Mouse (Mus musculus): Measurements from ENCODE around the gene Prkce. TPM values are rescaled to one million over a fixed set of nuclear protein-coding genes. Genes with fewer than 3 reads are reported as not detected.

Gene Prkce
- polyA plus RNA-seq, 1 experiment from 2014 or later: 11.0 TPM

DNA sequence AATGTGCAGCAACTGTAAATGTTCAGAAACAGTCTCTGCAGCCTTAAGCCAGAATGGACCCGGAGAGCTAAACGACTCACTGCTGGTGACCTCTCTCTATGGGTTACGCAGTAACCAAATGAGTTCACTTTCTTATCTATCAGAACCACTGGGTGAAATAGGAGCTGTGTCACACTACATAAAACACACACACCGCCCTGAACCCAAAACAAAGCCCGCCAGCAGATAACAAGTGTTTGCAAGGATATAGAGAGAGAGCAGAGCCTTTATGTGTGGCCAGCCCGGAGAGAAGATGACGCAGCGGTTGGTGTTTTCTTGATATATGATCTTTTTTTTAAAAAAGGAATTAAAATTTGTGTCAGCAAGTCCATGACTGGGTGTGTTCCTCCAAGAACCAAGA, 238.1 kb downstream of the Prkce start:
- Histone ChIP-seq H3K9ac (no peak overlapping the region), H3K4me2 (replicated peaks) (no peak overlapping the region), H3K27me3 (no peaks in the 10 kb centered on the region), H3K4me3 (no peak overlapping the region), H3K4me1 (peaks cover 21% of the 10 kb centered on the region), H3K36me3 (no peaks in the 10 kb centered on the region), H3K9me3 (replicated peaks) (no peaks in the 10 kb centered on the region), H3K27ac (no peak overlapping the region)
- 81% methylated on average over 8 of the region's 8 CpGs for whole genome bisulfite sequencing
- no peak for ATAC-seq (ENCODE audit: low FRiP score)

GRCm38 (mm10) chr17:86407921-86408613, 240.5 kb downstream of the Prkce start:
- ATAC-seq (ENCODE audit: low FRiP score): no peak
- Histone ChIP-seq H3K27ac (no peak overlapping the region), H3K4me1 (peaks cover 40% of the 10 kb centered on the region), H3K36me3 (no peaks in the 10 kb centered on the region), H3K9ac (no peak overlapping the region), H3K9me3 (replicated peaks) (no peaks in the 10 kb centered on the region), H3K4me2 (replicated peaks) (no peak overlapping the region), H3K27me3 (no peaks in the 10 kb centered on the region), H3K4me3 (no peak overlapping the region)
- 83% methylated on average over 8 of the region's 8 CpGs for WGBS

DNA sequence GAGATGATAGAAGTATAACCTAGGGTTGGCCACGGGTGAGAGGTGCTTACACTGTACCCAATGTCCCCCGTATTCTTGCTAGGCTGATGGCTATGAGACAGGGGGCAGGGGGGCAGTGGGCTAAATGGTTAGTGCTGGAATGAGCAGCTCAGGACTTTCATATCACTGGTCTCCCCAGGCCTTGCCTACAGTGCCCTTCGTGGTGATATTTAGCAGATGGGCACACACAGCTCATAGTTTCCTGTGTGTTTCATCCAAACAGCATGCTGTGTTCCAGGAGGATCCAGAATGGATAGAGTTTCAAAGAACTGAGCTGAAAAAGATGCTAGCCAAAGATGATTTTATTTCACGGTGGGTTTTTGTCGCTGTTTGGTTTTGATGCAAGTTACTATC, 241.0 kb downstream of the Prkce start:
- Histone ChIP-seq H3K4me2 (replicated peaks) (no peak overlapping the region), H3K4me3 (no peak overlapping the region), H3K27me3 (no peaks in the 10 kb centered on the region), H3K27ac (no peak overlapping the region), H3K9ac (no peak overlapping the region), H3K4me1 (peaks cover 41% of the 10 kb centered on the region), H3K9me3 (replicated peaks) (no peaks in the 10 kb centered on the region), H3K36me3 (no peaks in the 10 kb centered on the region)
- ATAC-seq (ENCODE audit: low FRiP score): no peak
- 88% methylated on average over 5 of the region's 5 CpGs for WGBS

DNA sequence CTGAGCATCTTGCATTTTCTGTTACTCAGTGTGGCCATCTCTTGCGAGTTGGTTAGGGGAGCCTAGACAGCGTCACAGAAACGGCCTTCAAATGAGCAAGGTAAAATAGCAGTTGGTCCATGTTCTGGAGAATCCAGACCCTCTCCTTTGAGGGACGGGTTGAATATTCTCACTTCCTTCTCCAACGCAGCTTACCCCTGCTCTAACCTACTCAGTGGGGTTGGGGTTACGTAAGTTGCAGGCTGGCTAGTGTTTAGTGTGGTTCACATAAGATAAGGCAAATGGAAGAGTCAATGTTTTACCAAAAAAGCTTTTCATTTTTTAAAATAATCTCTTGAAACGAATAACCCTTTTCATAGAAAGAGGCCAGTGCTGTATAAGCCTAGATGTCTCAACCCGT, 241.9 kb downstream of the Prkce start:
- Histone ChIP-seq H3K4me1 (peaks cover 46% of the 10 kb centered on the region), H3K27ac (no peak overlapping the region), H3K9me3 (replicated peaks) (no peaks in the 10 kb centered on the region), H3K36me3 (no peaks in the 10 kb centered on the region), H3K9ac (no peak overlapping the region), H3K4me3 (no peak overlapping the region), H3K27me3 (no peaks in the 10 kb centered on the region), H3K4me2 (replicated peaks) (no peak overlapping the region)
- no peak for ATAC-seq (ENCODE audit: low FRiP score)
- WGBS: 95% methylated on average over 8 of the region's 8 CpGs

- no peaks in the 10 kb centered on the region for H3K27me3 ChIP-seq
- no peak overlapping the region for H3K9ac ChIP-seq
- 61% methylated on average over 12 of the region's 12 CpGs for WGBS
- no peaks in the 10 kb centered on the region for H3K36me3 ChIP-seq
- H3K4me1 ChIP-seq: peaks cover 38% of the 10 kb centered on the region
- H3K9me3 ChIP-seq (replicated peaks): no peaks in the 10 kb centered on the region
- H3K4me3 ChIP-seq: no peak overlapping the region
- no peak overlapping the region for H3K4me2 ChIP-seq (replicated peaks)
- H3K27ac ChIP-seq: peak overlapping the region; percentile 44; the same call in 1 of the 2 replicates
- no peak for ATAC-seq (ENCODE audit: low FRiP score)
Measured at GRCm38 (mm10) chr17:86410496-86410895, 242.9 kb downstream of the Prkce start.

- Histone ChIP-seq H3K9me3 (replicated peaks) (no peaks in the 10 kb centered on the region), H3K27ac (no peak overlapping the region), H3K27me3 (no peaks in the 10 kb centered on the region), H3K4me2 (replicated peaks) (no peak overlapping the region), H3K36me3 (no peaks in the 10 kb centered on the region), H3K4me3 (no peak overlapping the region), H3K9ac (no peak overlapping the region), H3K4me1 (peaks cover 40% of the 10 kb centered on the region)
- 0 out of 2 replicates have a peak, but pooled peaks have one; percentile 23 for ATAC-seq (ENCODE audit: low FRiP score)
- WGBS: 63% methylated on average over 6 of the region's 6 CpGs
Measured at GRCm38 (mm10) chr17:86412141-86412540, 244.6 kb downstream of the Prkce start.

DNA sequence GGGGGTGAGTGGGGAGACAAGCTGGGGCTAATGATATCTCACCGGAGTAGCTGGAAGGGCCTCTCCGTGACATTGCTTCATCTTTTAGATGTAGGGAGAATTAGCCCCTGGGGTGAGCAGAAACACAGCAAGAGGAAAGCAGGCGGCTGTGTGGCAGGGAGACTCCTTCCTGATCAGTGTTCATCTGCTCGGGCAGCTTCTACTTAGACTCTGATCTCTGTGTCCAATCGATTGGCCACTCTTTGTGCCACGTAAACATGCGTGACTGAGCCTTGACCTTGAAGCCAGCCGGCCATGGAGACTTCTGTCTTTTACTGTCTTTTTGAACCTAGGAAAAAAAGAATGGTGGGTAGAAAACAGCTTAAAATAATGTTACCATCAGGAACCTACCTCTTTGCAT, 247.0 kb downstream of the Prkce start:
- Histone ChIP-seq H3K9ac (no peak overlapping the region), H3K9me3 (replicated peaks) (no peaks in the 10 kb centered on the region), H3K36me3 (no peaks in the 10 kb centered on the region), H3K27me3 (no peaks in the 10 kb centered on the region), H3K27ac (0 out of 2 replicates have a peak overlapping the region, but pooled peaks have one; percentile 23), H3K4me1 (peaks cover 40% of the 10 kb centered on the region), H3K4me3 (no peak overlapping the region), H3K4me2 (replicated peaks) (no peak overlapping the region)
- peak; percentile 57; the same call in 1 of the 2 replicates for ATAC-seq (ENCODE audit: low FRiP score)
- WGBS: 50% methylated on average over 8 of the region's 8 CpGs

GRCm38 (mm10) chr17:86415989-86416388, 248.4 kb downstream of the Prkce start:
- Histone ChIP-seq H3K9me3 (replicated peaks) (0 out of 2 replicates have a peak, but pooled peaks cover 5% of the 10 kb centered on the region), H3K27ac (no peak overlapping the region), H3K36me3 (no peaks in the 10 kb centered on the region), H3K9ac (no peak overlapping the region), H3K4me1 (peaks cover 27% of the 10 kb centered on the region), H3K27me3 (no peaks in the 10 kb centered on the region), H3K4me2 (replicated peaks) (no peak overlapping the region), H3K4me3 (no peak overlapping the region)
- WGBS: 89% methylated on average over 7 of the region's 7 CpGs
- no peak for ATAC-seq (ENCODE audit: low FRiP score)

GRCm38 (mm10) chr17:86418334-86418733, 250.7 kb downstream of the Prkce start:
- no peak overlapping the region for H3K27ac ChIP-seq
- H3K9ac ChIP-seq: no peak overlapping the region
- H3K36me3 ChIP-seq: no peaks in the 10 kb centered on the region
- 73% methylated on average over 17 of the region's 17 CpGs for WGBS
- H3K4me2 ChIP-seq (replicated peaks): no peak overlapping the region
- peaks cover 10% of the 10 kb centered on the region for H3K4me1 ChIP-seq
- no peak for ATAC-seq (ENCODE audit: low FRiP score)
- no peaks in the 10 kb centered on the region for H3K27me3 ChIP-seq
- no peak overlapping the region for H3K4me3 ChIP-seq
- 0 out of 2 replicates have a peak, but pooled peaks cover 5% of the 10 kb centered on the region for H3K9me3 ChIP-seq (replicated peaks)

DNA sequence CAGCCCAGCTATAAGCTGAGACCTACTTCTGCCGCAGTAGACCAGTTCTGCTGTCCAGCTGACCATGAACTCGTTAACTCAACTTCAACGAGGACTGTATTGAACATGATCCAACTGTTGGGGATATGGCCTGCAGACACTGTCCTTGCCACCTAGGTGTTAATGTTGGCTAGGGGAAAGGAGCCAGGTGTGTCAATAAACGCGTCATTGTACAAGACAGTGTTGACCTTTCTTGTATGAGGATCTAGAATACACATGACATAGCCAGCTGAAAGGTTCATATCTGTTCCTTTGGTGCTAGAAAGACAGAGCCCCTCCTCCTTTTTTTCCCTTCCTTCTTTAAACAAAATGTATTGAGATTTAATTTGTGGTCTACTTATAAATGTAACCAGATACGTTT, 251.6 kb downstream of the Prkce start:
- Histone ChIP-seq H3K27me3 (no peaks in the 10 kb centered on the region), H3K9me3 (replicated peaks) (0 out of 2 replicates have a peak, but pooled peaks cover 5% of the 10 kb centered on the region), H3K4me2 (replicated peaks) (no peak overlapping the region), H3K36me3 (no peaks in the 10 kb centered on the region), H3K9ac (no peak overlapping the region), H3K27ac (no peak overlapping the region), H3K4me1 (peaks cover 12% of the 10 kb centered on the region), H3K4me3 (no peak overlapping the region)
- 92% methylated on average over 6 of the region's 6 CpGs for WGBS
- no peak for ATAC-seq (ENCODE audit: low FRiP score)

- H3K9ac ChIP-seq: no peak overlapping the region
- H3K27me3 ChIP-seq: no peaks in the 10 kb centered on the region
- H3K4me2 ChIP-seq (replicated peaks): no peak overlapping the region
- H3K9me3 ChIP-seq (replicated peaks): 0 out of 2 replicates have a peak, but pooled peaks cover 5% of the 10 kb centered on the region
- no peak for ATAC-seq (ENCODE audit: low FRiP score)
- no peak overlapping the region for H3K27ac ChIP-seq
- WGBS: 87% methylated on average over 10 of the region's 10 CpGs
- H3K4me3 ChIP-seq: no peak overlapping the region
- H3K36me3 ChIP-seq: no peaks in the 10 kb centered on the region
- H3K4me1 ChIP-seq: peaks cover 5% of the 10 kb centered on the region; the same call in 1 of the 2 replicates
Measured at GRCm38 (mm10) chr17:86420646-86421338, 253.2 kb downstream of the Prkce start.

DNA sequence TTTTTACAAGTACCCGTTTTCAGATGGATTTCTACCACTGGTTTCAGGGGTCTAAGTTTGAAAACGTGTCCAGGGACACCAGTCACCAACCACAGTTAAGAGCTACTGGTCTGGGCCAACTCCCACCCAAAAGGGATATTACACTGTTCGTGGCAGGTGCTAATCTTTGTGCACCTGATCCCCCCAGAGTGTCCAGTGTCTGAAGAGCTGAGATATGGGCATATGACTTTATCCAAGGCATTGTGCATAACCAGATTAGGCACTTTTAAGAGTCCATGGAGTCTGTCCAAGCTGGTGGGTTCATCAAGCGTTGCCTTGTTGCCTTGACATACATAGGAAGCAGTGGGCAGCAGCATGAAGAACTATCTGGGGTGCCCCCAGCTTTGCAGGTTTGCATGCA, 254.4 kb downstream of the Prkce start:
- 0 out of 2 replicates have a peak, but pooled peaks cover 5% of the 10 kb centered on the region for H3K9me3 ChIP-seq (replicated peaks)
- WGBS: 81% methylated on average over 4 of the region's 4 CpGs

More for the DNA sequence above, 254.4 kb downstream of the Prkce start:
- no peak overlapping the region for H3K4me3 ChIP-seq
- no peak overlapping the region for H3K9ac ChIP-seq
- no peak overlapping the region for H3K27ac ChIP-seq
- ATAC-seq (ENCODE audit: low FRiP score): no peak
- no peaks in the 10 kb centered on the region for H3K27me3 ChIP-seq
- H3K36me3 ChIP-seq: no peaks in the 10 kb centered on the region
- peaks cover 4% of the 10 kb centered on the region; the same call in 1 of the 2 replicates for H3K4me1 ChIP-seq
- H3K4me2 ChIP-seq (replicated peaks): no peak overlapping the region
